Mouse (Mus musculus) G1E (cell line): ENCODE results near the gene Evi5l. TPM values are rescaled to one million over a fixed set of nuclear protein-coding genes. Genes with fewer than 3 reads are reported as not detected.

Source experiments
- ATAC-seq: 2 replicates; pipeline ENCODE4 v1.8.0; 2016; ENCODE audit warnings: mild to moderate bottlenecking; ENCODE audit not compliant: insufficient number of reproducible peaks, poor library complexity, low FRiP score, severe bottlenecking; ENCODE audit errors: extremely low read depth
- DNase-seq: peaks from one replicate; pipeline ENCODE4 v3.0.0; 2012; ENCODE audit warnings: low spot score
- H3K27me3 ChIP-seq: 2 replicates; pipeline ENCODE4 v1.6.1; 2012; ENCODE audit warnings: mild to moderate bottlenecking, low read length, inconsistent platforms; ENCODE audit not compliant: insufficient read depth
- H3K36me3 ChIP-seq: replicated peaks from 2 replicates; pipeline ENCODE3; 2012; ENCODE audit warnings: mild to moderate bottlenecking, inconsistent platforms
- H3K4me1 ChIP-seq: 2 replicates; pipeline ENCODE4 v1.6.1; 2012; ENCODE audit warnings: low read depth, low read length, inconsistent platforms, mixed read lengths; ENCODE audit not compliant: insufficient read depth
- H3K4me3 ChIP-seq: 2 replicates; pipeline ENCODE4 v1.5.1; 2012; ENCODE audit warnings: low read depth, mild to moderate bottlenecking, inconsistent platforms, low read length, moderate library complexity, mixed read lengths
- H3K9me3 ChIP-seq: replicated peaks from 2 replicates; pipeline ENCODE4 v1.6.1; 2012; ENCODE audit warnings: inconsistent platforms
- CTCF ChIP-seq: IDR thresholded peaks from 2 replicates; pipeline ENCODE4 v1.5.1; 2012; ENCODE audit warnings: low read depth, low read length, inconsistent platforms, mixed read lengths
- GATA1 ChIP-seq: IDR thresholded peaks from 2 replicates; pipeline ENCODE4 v1.6.1; 2012; ENCODE audit warnings: borderline replicate concordance, low read length, inconsistent platforms, mixed read lengths
- GATA2 ChIP-seq: IDR thresholded peaks from 2 replicates; pipeline ENCODE4 v1.6.1; 2012; ENCODE audit warnings: low read depth, low read length, inconsistent platforms, borderline replicate concordance
- POLR2AphosphoS5 ChIP-seq: IDR thresholded peaks from 2 replicates; pipeline ENCODE4 v1.6.1; 2012; ENCODE audit warnings: low read depth, low read length, inconsistent platforms; ENCODE audit not compliant: insufficient replicate concordance
- TAL1 ChIP-seq: conservative IDR thresholded peaks from 2 replicates; pipeline ENCODE4 v1.6.1; 2012; ENCODE audit warnings: low read depth, low read length, inconsistent platforms, mixed read lengths
- polyA plus RNA-seq: library from polyadenylated mRNA; stranded (reverse); fragments of >175 nt; gene quantifications from 2 replicates; pipeline ENCODE4 v1.2.3, GENCODE M21; 2012
- total RNA-seq, 2 experiments: library from RNA; stranded (forward) in 1 of 2; stranded (reverse) in 1 of 2; fragments of 200-1000 nt in 1 of 2; fragments of >200 nt in 1 of 2; fragmentation: Nextera tagmentation in 1 of 2; gene quantifications; 2 replicates each; pipeline ENCODE4 v1.2.3; 2014 to 2017

Gene Evi5l
- total and polyA plus RNA-seq, 3 experiments: 8.5 to 12.7 (median 9.7) TPM

DNA sequence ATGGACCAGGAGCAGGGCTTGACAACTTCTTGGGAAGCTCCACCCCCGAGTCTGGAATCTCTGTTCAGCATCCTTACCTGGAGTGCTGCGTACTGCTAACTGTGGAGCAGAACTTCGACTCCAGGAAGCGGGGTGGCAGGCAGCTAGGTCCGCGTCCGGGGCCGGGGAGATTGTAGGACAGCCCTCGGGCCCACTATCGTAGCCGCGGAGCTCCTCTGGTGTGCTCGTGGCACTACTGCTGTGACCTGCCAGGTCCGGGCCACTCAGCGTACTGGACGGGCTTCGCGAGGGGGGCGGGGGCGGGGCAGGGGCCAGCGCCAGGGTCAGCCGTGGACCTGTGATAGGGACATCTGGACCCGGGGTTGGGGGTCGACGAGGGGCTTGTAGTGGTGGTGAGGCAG is 46.4 kb downstream of the Evi5l start:
- peak; percentile 53 for DNase-seq
- ATAC-seq: no peak
- peaks cover 51% of the 10 kb centered on the region for H3K27me3 ChIP-seq
- no peaks in the 10 kb centered on the region for H3K36me3 ChIP-seq
- TF ChIP-seq GATA1 (no peak), TAL1 (no peak), CTCF (no peak), POLR2AphosphoS5 (no peak), GATA2 (no peak)
- no peaks in the 10 kb centered on the region for H3K9me3 ChIP-seq
- peaks cover 37% of the 10 kb centered on the region for H3K4me1 ChIP-seq
- H3K4me3 ChIP-seq: peak overlapping the region; percentile 67; the same call in 1 of the 2 replicates

DNA sequence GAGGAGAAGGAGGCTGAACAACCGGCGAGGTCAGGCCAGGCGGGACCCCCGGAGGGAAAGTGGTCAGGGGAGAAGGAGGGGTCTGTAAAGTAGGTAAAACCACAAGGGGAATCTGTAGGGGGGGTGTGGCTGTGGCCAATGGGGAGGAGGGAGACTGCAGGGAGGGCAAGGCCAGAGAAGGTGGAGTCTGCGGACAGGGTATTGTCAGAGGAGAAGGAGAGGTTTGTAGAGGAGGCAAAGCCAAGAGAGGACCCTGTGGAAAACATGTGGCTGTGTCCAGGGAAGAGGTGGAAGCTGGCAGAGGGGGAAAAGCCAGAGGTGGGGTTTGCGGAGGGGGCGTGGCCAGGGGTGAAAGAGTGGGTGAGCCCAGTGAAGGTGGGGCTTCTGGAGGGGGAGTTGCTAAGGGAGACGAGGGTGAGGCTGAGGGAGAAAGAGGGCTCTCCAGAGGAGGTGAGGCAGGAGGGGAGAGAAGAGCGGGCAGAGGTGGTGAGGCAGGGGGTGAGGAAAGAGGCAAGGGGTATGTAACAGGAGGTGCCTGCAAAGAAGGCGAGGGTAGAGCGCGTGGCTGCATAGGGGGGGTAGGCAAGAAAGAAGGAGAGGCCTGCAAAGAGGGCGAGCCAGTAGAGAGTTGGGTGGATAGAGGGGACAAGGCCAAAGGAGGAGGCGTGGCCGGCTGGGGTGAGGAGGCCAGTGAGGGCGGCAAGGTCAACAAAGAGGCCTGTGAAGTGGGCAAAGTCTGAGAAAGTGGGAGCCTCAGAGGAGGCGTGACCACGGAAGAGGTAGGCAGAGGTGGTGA is 47.0 kb downstream of the Evi5l start:
- peak overlapping the region; percentile 67 for H3K4me3 ChIP-seq
- no peak for TF ChIP-seq GATA2
- no peak for TF ChIP-seq CTCF
- TF ChIP-seq GATA1: no peak
- TF ChIP-seq POLR2AphosphoS5: no peak
- no peak for TF ChIP-seq TAL1
- ATAC-seq: peak; percentile 51

DNA sequence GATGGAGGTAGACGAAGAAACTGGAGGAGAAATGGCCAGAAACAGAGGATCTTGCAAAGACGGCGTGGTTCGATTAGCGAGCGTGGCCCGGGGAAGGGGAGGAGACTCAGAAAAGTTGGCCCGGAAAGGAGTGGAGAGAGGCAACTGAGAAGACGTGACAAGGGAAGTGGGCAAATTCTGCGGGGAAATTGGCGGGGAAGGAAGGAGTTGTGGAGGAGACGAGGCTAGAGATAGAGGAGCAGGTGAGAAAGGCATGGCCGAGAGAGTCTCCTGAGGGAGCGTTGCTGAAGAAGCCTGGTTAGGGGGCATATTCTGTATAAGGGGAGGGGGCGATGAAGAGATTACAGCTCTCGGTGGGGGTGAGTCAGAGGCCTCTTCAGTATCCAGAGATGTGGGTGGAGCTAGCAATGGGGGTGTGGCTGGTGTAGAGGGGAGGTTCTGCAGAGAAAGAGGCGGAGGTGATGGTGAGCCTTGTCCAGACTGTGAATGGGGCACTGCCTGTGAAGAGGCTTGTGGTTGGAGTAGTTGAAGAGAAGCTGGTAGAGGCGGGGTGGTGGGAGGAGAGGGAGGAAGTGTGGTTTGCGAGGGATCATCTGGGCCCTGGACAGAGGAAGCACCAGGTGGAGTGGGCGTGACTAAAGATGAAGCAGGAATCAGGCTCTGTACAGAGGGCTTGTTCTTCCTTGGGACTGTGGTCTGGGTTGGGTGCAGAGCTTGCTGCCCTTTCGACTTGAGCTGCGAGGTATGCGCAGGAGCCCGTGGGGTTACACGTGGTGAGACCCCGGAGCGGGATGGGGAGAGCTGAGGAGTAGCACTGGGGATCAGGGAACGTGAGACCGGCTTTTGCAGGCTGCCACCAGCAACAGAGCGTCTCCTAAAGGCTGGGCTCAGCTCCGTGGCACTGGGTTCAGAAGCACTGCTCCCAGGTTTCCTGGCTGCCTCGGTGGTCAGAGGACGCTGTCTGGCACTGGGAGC is 47.9 kb downstream of the Evi5l start:
- Histone ChIP-seq H3K36me3 (no peaks in the 10 kb centered on the region), H3K27me3 (peaks cover 49% of the 10 kb centered on the region), H3K4me1 (peaks cover 34% of the 10 kb centered on the region), H3K4me3 (peak overlapping the region; percentile 67), H3K9me3 (no peaks in the 10 kb centered on the region)
- DNase-seq (peak; percentile 44), ATAC-seq (peak; percentile 76)
- no peak for TF ChIP-seq POLR2AphosphoS5
- TF ChIP-seq CTCF: no peak
- TF ChIP-seq GATA1: no peak
- no peak for TF ChIP-seq GATA2
- TF ChIP-seq TAL1: no peak

More for the DNA sequence above, 47.0 kb downstream of the Evi5l start:
- no peaks in the 10 kb centered on the region for H3K36me3 ChIP-seq
- no peaks in the 10 kb centered on the region for H3K9me3 ChIP-seq
- H3K27me3 ChIP-seq: peaks cover 54% of the 10 kb centered on the region
- DNase-seq: peak; percentile 47
- H3K4me1 ChIP-seq: peaks cover 37% of the 10 kb centered on the region

DNA sequence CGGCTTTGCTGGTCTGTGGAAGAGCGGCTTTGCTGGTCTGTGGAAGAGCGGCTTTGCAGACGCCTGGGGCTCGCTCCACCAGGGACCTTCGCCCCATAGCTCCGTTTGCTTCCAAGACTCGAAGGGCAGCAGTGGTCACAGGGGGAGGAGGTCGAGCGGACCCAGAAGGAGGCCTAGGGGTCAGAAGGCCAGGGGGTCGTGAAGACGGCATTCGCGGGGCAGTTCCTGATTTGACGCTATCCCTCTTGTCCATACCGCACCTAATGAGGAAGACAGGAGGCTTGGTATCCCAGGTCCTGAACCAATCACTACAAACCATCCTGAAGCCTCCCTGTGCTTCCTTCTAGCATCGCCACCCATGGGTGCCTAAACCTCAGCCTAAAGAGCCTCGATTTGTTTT is 49.9 kb downstream of the Evi5l start:
- Histone ChIP-seq H3K9me3 (no peaks in the 10 kb centered on the region), H3K27me3 (peaks cover 45% of the 10 kb centered on the region), H3K36me3 (no peaks in the 10 kb centered on the region), H3K4me1 (peaks cover 25% of the 10 kb centered on the region), H3K4me3 (no peak overlapping the region)
- ATAC-seq (no peak), DNase-seq (no peak)
- TF ChIP-seq TAL1: no peak
- no peak for TF ChIP-seq GATA1
- no peak for TF ChIP-seq POLR2AphosphoS5
- TF ChIP-seq CTCF: no peak
- no peak for TF ChIP-seq GATA2

DNA sequence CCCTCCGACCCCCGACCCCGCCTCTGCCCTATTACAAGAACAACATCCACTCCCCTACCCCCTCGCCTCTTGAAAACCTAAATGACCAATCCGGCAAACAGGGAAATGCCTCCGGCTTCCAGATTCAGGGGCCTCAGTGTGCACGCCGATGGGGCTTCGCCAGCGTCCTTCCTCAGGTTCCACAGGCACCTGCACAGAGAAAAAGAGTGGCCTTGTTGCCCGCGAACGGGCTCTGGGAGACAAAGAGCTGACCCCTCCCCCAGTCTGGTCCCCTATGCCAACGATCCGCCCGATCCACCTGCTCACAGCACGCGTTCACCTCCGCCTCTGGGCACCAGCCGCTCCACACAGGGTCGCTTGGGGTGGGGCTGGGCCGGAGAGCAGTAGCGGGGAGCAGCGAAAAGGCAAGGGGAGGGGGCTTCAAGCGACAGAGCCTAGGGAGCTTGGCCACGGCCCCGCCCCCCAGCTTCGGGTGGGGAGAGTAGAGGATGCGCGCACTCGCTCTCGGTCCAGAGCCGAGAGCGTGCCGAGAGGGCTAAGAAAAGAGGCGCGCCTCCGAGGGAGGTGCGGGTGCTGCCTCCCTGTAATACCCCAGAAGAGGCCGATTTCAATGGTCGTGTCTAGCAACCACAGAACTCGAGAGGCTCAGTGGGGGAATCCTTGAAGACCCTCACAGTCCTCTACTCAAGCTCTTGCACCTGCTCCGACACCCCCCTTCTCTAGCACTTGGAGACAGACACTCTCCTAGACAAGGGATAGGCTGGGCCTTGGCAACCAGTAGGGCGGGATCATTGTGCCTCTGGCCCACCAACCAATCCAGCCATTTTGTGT is 50.6 kb downstream of the Evi5l start, which contains the start of gene Prr36:
Gene Prr36, minus strand, starts transcription at position 669 of the 831 bp plus-strand sequence.
- Histone ChIP-seq H3K9me3 (no peaks in the 10 kb centered on the region), H3K4me3 (no peak within 1 kb of the TSS), H3K27me3 (peaks cover 45% of the 10 kb centered on the region), H3K4me1 (peaks cover 25% of the 10 kb centered on the region), H3K36me3 (no peaks in the 10 kb centered on the region)
- DNase-seq (no peak), ATAC-seq (no peak)
- no peak for TF ChIP-seq TAL1
- TF ChIP-seq GATA1: no peak
- no peak for TF ChIP-seq CTCF
- TF ChIP-seq POLR2AphosphoS5: no peak
- TF ChIP-seq GATA2: no peak
